Mouse (Mus musculus) cerebellum, adult 2 months (tissue): ENCODE results near the gene Tbr1.

ENCODE experiments used
- CTCF ChIP-seq: fragments of 200-500 bp; IDR thresholded peaks from 2 replicates; pipeline ENCODE4 v1.5.1; 2011; ENCODE audit warnings: low read depth, mild to moderate bottlenecking, control low read depth, low read length, moderate library complexity, borderline replicate concordance; ENCODE audit not compliant: insufficient read depth
- POLR2A ChIP-seq: fragments of 200-500 bp; IDR thresholded peaks from 2 replicates; pipeline ENCODE4 v1.6.1; 2011; ENCODE audit warnings: low read length, control low read depth, borderline replicate concordance; ENCODE audit not compliant: insufficient read depth

- no peak for TF ChIP-seq POLR2A
- TF ChIP-seq CTCF = no peak
Observed at GRCm38 (mm10) chr2:61808776-61809175, 6.0 kb downstream of the Tbr1 start.
